ENCODE assay signal across 8 mouse cellular contexts in the genomic region with DNA sequence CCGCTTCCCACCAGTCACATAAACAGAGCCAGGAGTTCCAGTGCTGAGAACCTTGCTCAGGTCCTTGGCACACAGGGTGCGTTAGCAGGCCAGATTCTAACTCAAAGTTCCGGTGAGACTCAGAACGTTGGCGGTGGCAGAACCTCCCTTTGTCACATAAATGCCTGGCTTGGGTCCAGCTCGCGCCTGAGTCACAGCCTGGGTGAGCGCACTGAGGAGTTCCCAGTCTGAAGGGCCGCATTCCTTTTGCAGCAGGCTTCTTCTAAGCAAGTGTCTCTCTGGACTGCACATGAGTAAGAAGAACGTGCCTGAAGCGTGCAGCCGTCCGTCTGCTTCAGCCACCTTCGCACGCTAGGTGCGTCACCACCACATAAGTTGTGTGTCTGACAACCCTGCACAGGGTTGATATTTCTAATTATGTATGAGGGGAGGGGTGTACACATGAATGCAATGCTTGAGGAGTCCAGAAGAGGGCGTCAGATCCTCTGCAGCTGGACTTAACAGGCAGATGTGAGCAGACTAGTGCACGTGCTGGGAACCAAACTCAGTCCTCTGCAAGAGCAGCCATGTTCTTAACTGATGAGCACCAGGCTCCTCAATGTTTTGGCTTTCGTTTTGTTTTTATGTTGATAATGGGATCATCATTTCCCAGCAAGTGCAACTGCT. TPM values are rescaled to one million over a fixed set of nuclear protein-coding genes. Genes with fewer than 3 reads are reported as not detected.
DNase-seq lines count a peak whose midpoint lies in the region; ATAC-seq and TF ChIP-seq lines count a peak whose summit lies in the region.

No protein-coding gene starts in this region.

- no peak overlapping the region for H3K4me3 ChIP-seq in intestine, postnatal 0 days (ENCODE audit: low read depth, low read length)
- no peak overlapping the region for H3K4me3 ChIP-seq in intestine, embryonic 16.5 days (ENCODE audit: low read length)

- TF ChIP-seq CTCF in intestine, postnatal 0 days (IDR thresholded peaks at IDR 0.05; ENCODE audit: low read depth) = peak; percentile 31; the same call in 1 of the 2 replicates
- no peak for TF ChIP-seq CTCF in Patski (IDR thresholded peaks at IDR 0.05)

- no peak overlapping the region for H3K9ac ChIP-seq in intestine, postnatal 0 days (ENCODE audit: low read depth, low read length)
- H3K9ac ChIP-seq in intestine, embryonic 16.5 days (ENCODE audit: low read depth, low read length) = no peak overlapping the region

- no peak for ATAC-seq in intestine, postnatal 0 days
- ATAC-seq in intestine, embryonic 16.5 days = no peak
- ATAC-seq in Patski = no peak

- no peaks in the 10 kb centered on the region for H3K4me1 ChIP-seq in intestine, postnatal 0 days (replicated peaks; ENCODE audit: control insufficient read depth, insufficient read depth, low read length)
- H3K4me1 ChIP-seq in intestine, embryonic 16.5 days (ENCODE audit: control insufficient read depth, insufficient read depth, low read length) = no peaks in the 10 kb centered on the region; the same call in 1 of the 2 replicates

- CTCF ChIA-PET in Patski (lab: Charles Lee) = no interaction called here

- H3K9me3 ChIP-seq in intestine, postnatal 0 days (ENCODE audit: control insufficient read depth) = no peaks in the 10 kb centered on the region
- no peaks in the 10 kb centered on the region for H3K9me3 ChIP-seq in intestine, embryonic 16.5 days (ENCODE audit: control insufficient read depth, low read length)

- in situ Hi-C loops in Patski (cut with MboI; ENCODE audit: low pct_unique_long_range_greater_than_20kb) = no loop called here

- POLR2A ChIA-PET in Patski (lab: Charles Lee) = no interaction called here

- no peaks in the 10 kb centered on the region for H3K36me3 ChIP-seq in intestine, postnatal 0 days (ENCODE audit: control insufficient read depth, insufficient read depth)
- no peaks in the 10 kb centered on the region for H3K36me3 ChIP-seq in intestine, embryonic 16.5 days (ENCODE audit: control insufficient read depth, insufficient read depth, low read length)
- no peaks in the 10 kb centered on the region for H3K36me3 ChIP-seq in splenic B cell, adult 2 months (ENCODE audit: control insufficient read depth, insufficient read depth, low read length, poor library complexity, severe bottlenecking)

- no peak overlapping the region for H3K4me2 ChIP-seq in intestine, postnatal 0 days (replicated peaks; ENCODE audit: low read depth)
- no peak overlapping the region for H3K4me2 ChIP-seq in intestine, embryonic 16.5 days (ENCODE audit: low read depth, low read length)

- DNase-seq in Patski (ENCODE audit: low read depth, low spot score) = peak; percentile 37
- peak; percentile 55 to 78 for DNase-seq in kidney, postnatal 36 days
- DNase-seq in splenic B cell, adult 2 months (ENCODE audit: low read depth, low spot score) = peak; percentile 13
- DNase-seq in cerebellum, adult 8-10 months = no peak
- DNase-seq in layer of hippocampus, postnatal 10 days (ENCODE audit: low spot score in 2 of 2) = no peak
- DNase-seq in right cerebral cortex, adult 2 months (ENCODE audit: low spot score in 2 of 2) = no peak

- no peak overlapping the region for H3K27ac ChIP-seq in intestine, postnatal 0 days (ENCODE audit: low read depth, low read length)
- no peak overlapping the region for H3K27ac ChIP-seq in intestine, embryonic 16.5 days (ENCODE audit: low read length)

- peaks cover 58% of the 10 kb centered on the region for H3K27me3 ChIP-seq in intestine, postnatal 0 days (replicated peaks; ENCODE audit: control insufficient read depth, insufficient read depth, low read length)
- H3K27me3 ChIP-seq in intestine, embryonic 16.5 days (replicated peaks; ENCODE audit: control insufficient read depth, insufficient read depth, low read length) = peaks cover 41% of the 10 kb centered on the region
- no peaks in the 10 kb centered on the region for H3K27me3 ChIP-seq in Patski
- peaks cover 5% of the 10 kb centered on the region; the same call in 1 of the 2 replicates for H3K27me3 ChIP-seq in splenic B cell, adult 2 months (ENCODE audit: control insufficient read depth, insufficient read depth, low read length, poor library complexity, severe bottlenecking)

- 53% methylated on average over 19 of the region's 19 CpGs for WGBS in intestine, postnatal 0 days
- 44% methylated on average over 19 of the region's 19 CpGs for WGBS in intestine, embryonic 16.5 days

RNA-seq across cellular contexts. Expression of gene Sim2, which starts 9.2 kb away (rescaled TPM):
- polyA plus RNA-seq in intestine, postnatal 0 days (2015; fragmentation: Nextera tagmentation; extraction: Ambion mirVana) = not detected in 2 replicates
- polyA plus RNA-seq in intestine, embryonic 16.5 days (2015; fragmentation: Nextera tagmentation; extraction: Ambion mirVana) = not detected in 2 replicates
- polyA plus RNA-seq in Patski (2021) = 0.32 TPM
- total RNA-seq in layer of hippocampus, postnatal 10 days (2021) = under 1 TPM; 0.09 to 0.65 TPM

Comparison
In these comparisons a context has a peak if more than half of its experiments do, and no peak if none do; other contexts are left out.
1. DNase-seq: peak in Patski (single experiment), kidney, postnatal 36 days (2 of 2) and splenic B cell, adult 2 months (single experiment); none in cerebellum, adult 8-10 months (single experiment), layer of hippocampus, postnatal 10 days (0 of 2) and right cerebral cortex, adult 2 months (0 of 2).